Mouse (Mus musculus) heart, adult 18-20 months (tissue): ENCODE results near the gene Tmem151a. TPM values are rescaled to one million over a fixed set of nuclear protein-coding genes. Genes with fewer than 3 reads are reported as not detected.

ENCODE experiments used
- DNase-seq, 2 experiments: peaks; one replicate each; pipeline ENCODE4 v3.0.0; 2021 to 2022; ENCODE audit warnings: mixed read lengths in 1 of 2
- long read RNA-seq, 2 experiments: library from polyadenylated mRNA; stranded (forward); transcript quantifications; one replicate each; pipeline ENCODE4 v2.0.0; 2021
- total RNA-seq, 2 experiments: library from RNA; stranded (reverse); gene quantifications; 2 replicates each; pipeline ENCODE4 v1.2.3; 2021

The Tmem151a gene
- total RNA-seq = 1 to 10 TPM; 1.6 to 2.3 TPM
- long read RNA-seq, experiment 1, full-length matches to known transcripts = 1 of 2 reads
- long read RNA-seq, experiment 1, partial matches to known transcripts = 0 of 2 reads
- long read RNA-seq, experiment 1, other reads (novel, unspliced or antisense) = 1 of 2 reads
- long read RNA-seq, experiment 2, full-length matches to known transcripts = 1 of 3 reads
- long read RNA-seq, experiment 2, partial matches to known transcripts = 0 of 3 reads
- long read RNA-seq, experiment 2, other reads (novel, unspliced or antisense) = 2 of 3 reads

GRCm38 (mm10) chr19:5085145-5085863 is at the start of gene Tmem151a:
Tmem151a (minus strand) TSS chr19:5085531.
- peak in 1 of 2 experiments; percentile 50 for DNase-seq

- no peak for DNase-seq
These were observed 45.9 kb upstream of the Tmem151a start for GRCm38 (mm10) chr19:5131237-5131636.

GRCm38 (mm10) chr19:5129770-5130169 is 44.4 kb upstream of the Tmem151a start:
- DNase-seq = no peak

GRCm38 (mm10) chr19:5124055-5124614 is 38.8 kb upstream of the Tmem151a start:
- DNase-seq = no peak

- no peak for DNase-seq
These were observed 37.9 kb upstream of the Tmem151a start for GRCm38 (mm10) chr19:5123241-5123640.

- no peak for DNase-seq
These were observed 37.2 kb upstream of the Tmem151a start for GRCm38 (mm10) chr19:5122492-5122891.

GRCm38 (mm10) chr19:5118384-5118698 is 33.0 kb upstream of the Tmem151a start, which contains the start of gene Klc2:
Klc2 (minus strand) TSS chr19:5118560.
- no peak for DNase-seq

GRCm38 (mm10) chr19:5117494-5118383 is 32.4 kb upstream of the Tmem151a start:
- peak; percentile 90 to 91 for DNase-seq

GRCm38 (mm10) chr19:5113783-5114182 is 28.5 kb upstream of the Tmem151a start:
- no peak for DNase-seq

GRCm38 (mm10) chr19:5109659-5110453 is 24.5 kb upstream of the Tmem151a start:
- DNase-seq = no peak

- DNase-seq = no peak
These were observed 23.4 kb upstream of the Tmem151a start for GRCm38 (mm10) chr19:5108702-5109101.

- DNase-seq = peak; percentile 44 to 47
These were observed 22.9 kb upstream of the Tmem151a start for GRCm38 (mm10) chr19:5108271-5108575.

GRCm38 (mm10) chr19:5107556-5108270 is 22.4 kb upstream of the Tmem151a start:
- DNase-seq = no peak

- DNase-seq = peak; percentile 98 to 99
These were observed 21.4 kb upstream of the Tmem151a start, which contains the start of gene Rab1b for GRCm38 (mm10) chr19:5106731-5107191. Rab1b (minus strand) TSS chr19:5107072.

- DNase-seq = peak in 1 of 2 experiments; percentile 37
These were observed 20.7 kb upstream of the Tmem151a start for GRCm38 (mm10) chr19:5106074-5106473.

- DNase-seq = peak; percentile 49 to 61
These were observed 13.2 kb upstream of the Tmem151a start, which contains the start of gene Cnih2 for GRCm38 (mm10) chr19:5098363-5099143. Cnih2 (minus strand) TSS chr19:5098521.

- no peak for DNase-seq
These were observed 12.4 kb upstream of the Tmem151a start for GRCm38 (mm10) chr19:5097521-5098362.

- no peak for DNase-seq
These were observed 10.7 kb upstream of the Tmem151a start for GRCm38 (mm10) chr19:5095887-5096474.
